Mouse (Mus musculus) bone marrow macrophage, adult 2 months (primary cell): Measurements from ENCODE around the gene Unc13d.

ENCODE experiments used
- CTCF ChIP-seq: IDR thresholded peaks from 2 replicates; pipeline ENCODE4 v1.5.1; 2012; ENCODE audit warnings: low read depth, mild to moderate bottlenecking, low read length, moderate library complexity
- POLR2A ChIP-seq: IDR thresholded peaks from 2 replicates; pipeline ENCODE4 v1.6.1; 2012; ENCODE audit warnings: mild to moderate bottlenecking, low read depth, low read length, borderline replicate concordance

GRCm38 (mm10) chr11:116086258-116087193, 8.8 kb upstream of the Unc13d start, which contains the start of gene Wbp2:
- TF ChIP-seq CTCF (no peak), POLR2A (no peak)
